Mouse (Mus musculus) small intestine, adult 2 months (tissue): Measurements from ENCODE around the gene Ltbp4.

Experiments
- CTCF ChIP-seq: fragments of 200-500 bp; IDR thresholded peaks from 2 replicates; pipeline ENCODE4 v1.5.1; 2012; ENCODE audit warnings: low read depth, mild to moderate bottlenecking, control low read depth, inconsistent platforms, low read length, moderate library complexity, mixed read lengths; ENCODE audit not compliant: insufficient replicate concordance, insufficient read length; ENCODE audit errors: extremely low read depth
- POLR2A ChIP-seq: fragments of 200-500 bp; IDR thresholded peaks from 2 replicates; pipeline ENCODE4 v1.6.1; 2012; ENCODE audit warnings: low read depth, mild to moderate bottlenecking, control low read depth, inconsistent platforms, low read length, moderate library complexity

DNA sequence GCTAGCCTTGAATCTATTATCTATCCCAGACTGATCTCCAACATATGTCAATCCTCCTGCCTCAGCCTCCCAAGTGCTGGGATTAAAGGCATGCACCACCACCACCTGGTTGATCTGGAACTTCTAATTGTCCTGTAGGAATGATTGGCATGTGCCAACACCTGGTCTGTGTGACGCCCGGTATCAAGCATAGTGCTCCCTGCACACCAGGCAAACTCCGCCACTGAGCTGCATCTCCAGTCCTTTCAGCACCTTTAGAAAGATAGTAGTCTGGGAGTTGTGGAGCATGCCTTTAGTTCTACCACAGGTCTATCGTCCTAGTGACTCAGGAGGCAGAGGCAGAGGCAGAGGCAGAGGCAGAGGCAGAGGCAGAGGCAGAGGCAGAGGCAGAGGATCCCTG lies 37.1 kb downstream of the Ltbp4 start:
- TF ChIP-seq POLR2A (no peak), CTCF (no peak)
